Mouse (Mus musculus) inflammation-experienced regulatory T-cells (primary cell): ENCODE measurements around the gene Mief1. TPM values are rescaled to one million over a fixed set of nuclear protein-coding genes. Genes with fewer than 3 reads are reported as not detected.

Source experiments
- polyA plus RNA-seq, 2 experiments: library from polyadenylated mRNA; unstranded; fragments of 100-300 nt; shearing (Covaris generic); gene quantifications; one replicate each; pipeline ENCODE4 v1.2.1; 2017

Mief1 gene
- polyA plus RNA-seq = 10 to 100 TPM; 22.4 to 34.6 TPM

GRCm38 (mm10) chr15:80233733-80234509 is at the start of gene Mief1:
Gene Mief1 (plus strand): TSS chr15:80234018.

GRCm38 (mm10) chr15:80235535-80235934 is 1.7 kb downstream of the Mief1 start, which contains the start of gene AC140267.1:
Gene AC140267.1 (plus strand): TSS chr15:80235835.

GRCm38 (mm10) chr15:80254847-80255645 is 21.2 kb downstream of the Mief1 start, which contains the start of gene Atf4:
Gene Atf4 (plus strand): TSS chr15:80255184.

GRCm38 (mm10) chr15:80263610-80264575 is 30.1 kb downstream of the Mief1 start, which contains the start of gene Rps19bp1:
Gene Rps19bp1 (minus strand): TSS chr15:80264315.

GRCm38 (mm10) chr15:80286851-80287415 is 53.1 kb downstream of the Mief1 start, which contains the start of gene Cacna1i:
Gene Cacna1i (plus strand): TSS chr15:80287238.

Other genes starting within 250 kb of the Mief1 start
- gene Pdgfb, start 219.0 kb upstream of the Mief1 start, polyA plus RNA-seq = 1 to 10 TPM in 1 of 2 experiments, under 1 TPM in 1; 0.78 to 1.7 TPM
- 1 to 10 TPM in 1 of 2 experiments, under 1 TPM in 1; 0.70 to 1.8 TPM for gene Syngr1, start 142.7 kb upstream of the Mief1 start, polyA plus RNA-seq
- 1,000 to 10,000 TPM; 1,312 to 1,444 TPM for gene Rpl3, start 142.2 kb upstream of the Mief1 start, polyA plus RNA-seq
- gene Tab1, start 100.9 kb upstream of the Mief1 start, polyA plus RNA-seq = 10 to 100 TPM; 17.9 to 26.1 TPM
- under 1 TPM in 1 of 2 experiments, not detected in 1; 0.53 TPM for gene Mgat3, start 60.3 kb upstream of the Mief1 start, polyA plus RNA-seq
- not detected for gene AC140267.1, start 1.8 kb downstream of the Mief1 start, polyA plus RNA-seq
- 100 to 1,000 TPM; 105 to 125 TPM for gene Atf4, start 21.2 kb downstream of the Mief1 start, polyA plus RNA-seq
- gene Rps19bp1, start 30.3 kb downstream of the Mief1 start, polyA plus RNA-seq = 10 to 100 TPM; 35.3 to 35.5 TPM
- gene Cacna1i, start 53.2 kb downstream of the Mief1 start, polyA plus RNA-seq = under 1 TPM; 0.40 to 0.49 TPM